Mouse (Mus musculus) ovary, adult 18-20 months (tissue): ENCODE results near the gene Tmprss3.

Experiments
- DNase-seq: peaks from one replicate; pipeline ENCODE4 v3.0.0; 2022; ENCODE audit warnings: low spot score, mixed read lengths

The Tmprss3 gene

DNA sequence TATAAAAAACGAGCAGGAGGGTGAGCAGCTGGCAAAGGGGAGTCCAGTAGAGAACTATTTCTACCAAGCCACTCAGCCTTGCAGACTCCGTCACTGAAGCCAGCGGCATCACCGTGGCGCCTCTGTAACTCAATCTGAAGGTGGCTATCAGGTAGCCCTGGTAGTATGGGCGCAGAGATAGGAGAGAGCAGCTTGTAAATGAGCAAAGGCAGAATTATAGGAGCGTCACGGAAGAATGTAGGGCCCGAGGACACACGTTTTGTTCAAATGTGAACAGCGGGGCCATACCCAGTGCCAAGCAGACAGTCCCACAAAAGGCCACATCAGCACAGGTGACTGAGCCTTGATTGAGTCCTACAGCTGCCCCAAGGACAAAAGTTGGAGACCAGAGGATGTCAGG, at the start of gene Tmprss3:
Tmprss3 (minus strand) TSS at position 101 of the 400 bp plus-strand sequence.
- no peak for DNase-seq

DNA sequence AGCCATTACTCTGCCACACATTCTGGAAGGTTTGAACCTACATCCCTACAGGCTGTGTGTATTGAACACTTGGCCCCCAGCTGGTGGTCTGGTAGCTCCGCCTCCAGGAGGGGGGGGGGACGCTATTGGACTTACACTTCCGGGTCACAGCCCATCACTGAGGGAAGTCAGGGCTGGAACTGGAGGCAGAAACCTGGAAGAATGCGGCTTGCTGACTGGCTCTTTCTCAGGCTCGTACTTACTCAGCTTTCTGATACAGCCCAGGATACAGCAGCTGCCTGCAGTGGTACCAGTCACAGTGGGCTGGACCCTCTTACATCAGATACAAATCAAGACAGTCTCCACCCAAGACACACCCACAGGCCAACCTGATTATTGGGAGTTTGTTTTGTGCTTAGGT, 48.4 kb upstream of the Tmprss3 start:
- no peak for DNase-seq

- no peak for DNase-seq
Measured at GRCm38 (mm10) chr17:31245321-31245720, 46.5 kb upstream of the Tmprss3 start.

GRCm38 (mm10) chr17:31242764-31243163, 44.0 kb upstream of the Tmprss3 start:
- no peak for DNase-seq

GRCm38 (mm10) chr17:31241156-31241555, 42.4 kb upstream of the Tmprss3 start:
- no peak for DNase-seq

DNA sequence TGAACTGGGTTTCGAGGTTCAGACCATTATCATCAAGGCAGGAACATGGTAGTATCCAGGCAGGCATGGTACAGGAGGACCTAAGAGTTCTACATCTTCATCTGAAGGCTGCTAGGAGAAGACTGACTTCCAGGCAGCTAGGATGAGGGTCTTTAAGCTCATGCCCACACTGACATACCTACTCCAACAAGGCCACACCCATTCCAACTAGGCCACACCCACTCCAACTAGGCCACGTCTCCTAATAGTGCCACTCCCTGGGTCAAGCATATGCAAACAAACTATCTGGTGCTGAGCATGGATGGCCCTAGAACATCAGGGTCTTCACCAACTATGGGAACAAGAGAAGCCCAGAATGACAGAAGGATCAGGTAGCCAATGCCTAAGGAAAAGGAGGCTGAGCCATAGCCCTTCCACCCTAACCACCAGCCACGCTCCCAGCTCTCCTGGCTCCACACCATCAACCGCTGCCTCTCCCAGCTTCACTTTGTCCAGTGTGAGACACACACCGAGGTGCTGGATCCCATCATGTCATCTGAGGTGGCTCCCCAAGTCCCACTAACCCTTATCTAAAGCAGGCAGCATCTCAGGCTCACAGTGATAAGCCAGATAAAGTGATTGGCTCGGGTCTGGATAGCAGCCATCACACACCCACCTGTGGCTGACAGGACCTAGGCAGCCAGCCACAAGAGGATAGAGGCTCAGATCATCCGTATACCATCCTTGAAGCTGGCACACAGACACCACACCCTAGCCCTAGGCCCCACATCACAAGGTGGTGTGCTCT, 39.6 kb upstream of the Tmprss3 start:
- DNase-seq, result no peak

GRCm38 (mm10) chr17:31235915-31236314, 37.1 kb upstream of the Tmprss3 start:
- DNase-seq, result no peak

DNA sequence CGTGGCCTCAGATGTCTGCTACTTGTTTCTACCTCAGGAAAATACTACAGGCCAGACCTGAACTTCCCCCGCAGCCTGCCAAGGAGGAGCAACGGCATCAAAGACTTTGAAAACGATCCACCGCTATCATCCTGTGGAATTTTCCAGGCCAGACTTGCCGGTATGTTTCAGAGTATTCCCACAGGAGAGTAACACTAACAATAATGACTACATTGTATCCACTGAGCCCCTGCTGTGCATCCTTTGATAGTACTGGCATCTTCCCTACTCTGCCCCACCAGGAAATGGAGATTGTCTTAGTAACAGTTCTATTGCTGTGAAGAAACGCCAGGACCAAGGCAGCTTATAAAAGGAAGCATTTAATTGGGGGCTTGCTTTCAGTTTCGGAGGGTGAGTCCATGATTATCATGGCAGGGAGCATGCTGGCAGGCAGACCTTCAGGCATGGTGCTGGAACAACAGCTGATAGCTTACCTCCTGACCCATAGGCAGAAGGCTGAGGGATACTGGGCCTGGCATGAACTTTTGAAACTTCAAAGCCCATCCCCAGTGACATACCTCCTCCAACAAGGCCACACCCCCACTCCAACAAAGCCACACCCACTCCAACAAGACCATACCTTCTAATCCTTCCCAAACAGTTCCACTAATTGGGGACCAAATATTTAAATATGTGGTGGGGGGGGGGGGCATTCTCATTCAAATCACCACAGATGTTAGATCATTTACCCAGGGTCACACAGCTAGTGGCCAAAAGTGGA, 33.7 kb upstream of the Tmprss3 start:
- DNase-seq, result no peak

DNA sequence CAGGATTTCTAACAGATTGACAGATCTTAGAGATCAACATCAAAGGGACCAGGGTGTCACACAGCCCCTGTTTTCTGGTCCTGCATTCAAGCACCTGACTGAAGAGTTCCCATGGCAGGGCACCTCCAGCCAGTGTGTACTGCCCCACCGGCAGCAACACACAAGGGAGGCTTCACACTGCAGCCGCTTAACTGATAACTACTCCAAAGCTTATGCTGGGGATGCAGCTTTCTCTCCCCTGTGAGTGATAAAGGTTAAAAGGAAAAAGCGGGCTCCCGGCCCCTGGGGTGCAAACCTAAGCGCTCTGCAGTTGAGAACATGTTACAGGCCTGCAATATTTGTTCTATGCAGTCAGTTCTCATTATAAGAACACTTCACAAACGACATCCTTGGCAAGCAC, 33.0 kb upstream of the Tmprss3 start:
- no peak for DNase-seq

DNA sequence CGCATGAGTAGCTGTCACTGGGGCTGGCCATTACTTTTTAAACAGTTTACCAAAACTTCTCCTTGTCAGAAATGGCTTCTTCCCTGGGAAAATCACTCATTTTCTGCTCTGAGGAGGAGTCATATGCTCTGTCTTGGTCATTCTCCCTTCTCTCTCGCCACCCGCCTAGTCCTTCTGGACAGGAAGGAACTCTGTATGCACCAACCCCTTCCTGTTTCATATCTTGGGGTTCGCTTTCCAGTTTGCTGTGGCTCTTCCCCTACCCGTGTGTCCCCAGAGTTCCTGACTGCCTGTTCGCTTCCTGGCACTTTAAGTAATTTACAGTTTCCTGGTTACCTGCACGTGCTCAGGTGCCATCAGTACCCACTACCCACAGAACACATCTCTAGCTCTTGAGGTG, 28.2 kb upstream of the Tmprss3 start:
- no peak for DNase-seq

GRCm38 (mm10) chr17:31226368-31226767, 27.6 kb upstream of the Tmprss3 start:
- DNase-seq, result no peak

DNA sequence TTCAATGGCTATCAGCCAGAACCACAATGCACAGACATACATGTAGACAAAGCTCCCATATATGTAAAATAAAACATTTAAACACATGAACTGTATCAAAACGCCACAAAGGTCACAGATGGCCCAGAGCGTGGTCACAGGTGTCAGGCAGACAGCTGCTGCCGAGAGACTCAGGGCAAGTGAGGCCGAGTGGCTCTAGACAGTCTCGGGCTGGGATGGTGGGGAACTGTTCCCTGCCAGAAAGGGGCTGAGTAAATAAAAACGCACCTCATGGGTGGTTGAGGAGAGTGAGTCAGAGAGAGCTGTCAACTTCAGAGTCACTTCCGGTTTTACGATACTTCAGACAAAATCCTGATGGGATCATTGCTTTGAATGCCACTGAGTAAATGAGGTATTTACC, 25.8 kb upstream of the Tmprss3 start:
- DNase-seq, result no peak

DNA sequence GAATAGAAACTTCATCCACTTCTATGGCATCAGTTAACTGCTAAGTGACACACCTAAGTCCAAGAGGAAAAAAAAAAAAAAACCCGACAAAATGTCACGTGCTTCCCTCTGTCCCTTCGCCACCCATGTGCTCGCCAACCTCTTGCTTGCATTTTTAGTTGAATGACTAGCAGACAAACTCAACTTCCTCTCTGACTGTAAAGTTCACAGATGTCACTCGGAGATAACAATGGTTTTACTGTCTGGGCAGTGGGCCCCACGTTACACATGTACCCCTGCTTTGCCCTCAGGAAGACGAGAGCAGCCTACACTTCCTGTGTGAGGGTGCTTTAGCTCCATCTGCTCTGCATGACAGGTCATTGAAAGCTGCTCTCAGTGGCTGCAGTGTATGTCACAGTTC, 25.1 kb upstream of the Tmprss3 start:
- no peak for DNase-seq

DNA sequence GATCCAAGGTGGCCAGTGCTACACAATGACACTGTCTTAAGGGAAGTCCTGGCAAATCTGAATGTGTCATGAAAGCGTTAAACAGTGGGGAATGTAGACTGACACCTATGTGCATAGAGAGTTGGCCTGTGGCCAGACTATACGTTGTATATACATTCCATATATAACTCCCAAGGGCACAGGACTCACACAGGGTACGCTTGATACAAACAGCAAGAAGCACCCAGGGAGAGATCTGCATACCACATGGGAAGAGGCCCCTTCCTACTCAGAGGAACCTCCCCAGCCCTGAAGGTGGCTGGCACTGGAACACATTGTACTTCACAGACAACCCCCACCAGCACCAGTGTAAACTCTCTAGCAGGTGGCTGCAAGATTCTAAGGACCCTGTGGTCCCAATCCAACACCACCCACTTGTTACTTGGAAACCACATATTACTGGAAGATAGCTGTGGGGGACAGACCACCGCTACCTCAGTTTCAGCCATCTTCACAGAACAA, 24.1 kb upstream of the Tmprss3 start:
- no peak for DNase-seq

GRCm38 (mm10) chr17:31216068-31216955, 17.5 kb upstream of the Tmprss3 start:
- no peak for DNase-seq

- no peak for DNase-seq
Measured at GRCm38 (mm10) chr17:31211881-31212280, 13.1 kb upstream of the Tmprss3 start.

DNA sequence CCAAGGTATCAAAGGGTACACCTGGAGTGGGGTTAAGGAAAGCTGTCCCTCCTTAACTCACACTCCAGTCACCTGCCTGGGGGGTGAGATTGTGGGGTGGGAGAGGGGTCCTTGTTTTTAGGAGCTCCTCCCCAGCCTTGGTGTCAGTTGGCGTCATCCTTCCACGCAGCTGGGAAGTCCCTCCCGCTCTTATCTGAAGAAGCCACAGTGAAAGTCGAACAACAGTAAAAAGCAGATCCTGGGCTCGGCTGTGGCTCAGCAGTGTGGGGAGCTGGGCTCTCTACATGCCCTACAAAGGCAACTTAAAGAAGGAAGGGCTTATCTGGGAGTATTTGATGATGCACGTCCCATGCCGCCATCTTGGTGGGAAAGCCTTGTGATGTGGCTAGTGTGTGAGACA, 11.5 kb upstream of the Tmprss3 start:
- no peak for DNase-seq

DNA sequence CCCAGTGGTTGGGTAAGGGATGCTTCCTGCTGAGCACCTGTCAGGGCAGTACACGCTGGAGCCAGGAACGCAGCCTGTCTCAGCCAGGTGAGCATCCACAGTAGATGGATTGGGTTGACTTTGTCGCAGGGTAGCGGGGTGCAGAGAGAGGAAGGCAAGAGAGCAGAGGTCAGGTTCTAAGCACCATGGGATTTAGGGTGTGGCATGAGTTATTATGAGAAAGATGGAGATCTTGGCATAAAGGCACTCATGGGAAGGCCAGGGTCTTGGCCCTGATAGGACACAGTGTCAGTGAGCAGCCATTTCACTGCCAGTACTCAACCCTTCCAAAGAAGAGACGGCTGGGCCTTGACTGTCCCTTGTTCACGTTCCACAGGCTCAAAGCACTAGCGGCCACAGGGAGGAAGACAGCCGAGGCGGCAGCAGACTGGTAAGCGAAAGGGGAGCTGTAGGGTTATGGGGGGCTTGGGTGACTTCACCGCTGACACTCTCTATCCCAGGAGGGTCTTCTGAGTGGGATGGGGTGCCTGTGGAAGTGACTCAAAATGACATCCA, 10.7 kb upstream of the Tmprss3 start:
- no peak for DNase-seq

- DNase-seq, result no peak
Measured at GRCm38 (mm10) chr17:31208654-31209053, 9.9 kb upstream of the Tmprss3 start.

GRCm38 (mm10) chr17:31207771-31208334, 9.1 kb upstream of the Tmprss3 start, which contains the start of gene Ubash3a:
Ubash3a (plus strand) TSS chr17:31207873.
- DNase-seq, result peak; percentile 40

DNA sequence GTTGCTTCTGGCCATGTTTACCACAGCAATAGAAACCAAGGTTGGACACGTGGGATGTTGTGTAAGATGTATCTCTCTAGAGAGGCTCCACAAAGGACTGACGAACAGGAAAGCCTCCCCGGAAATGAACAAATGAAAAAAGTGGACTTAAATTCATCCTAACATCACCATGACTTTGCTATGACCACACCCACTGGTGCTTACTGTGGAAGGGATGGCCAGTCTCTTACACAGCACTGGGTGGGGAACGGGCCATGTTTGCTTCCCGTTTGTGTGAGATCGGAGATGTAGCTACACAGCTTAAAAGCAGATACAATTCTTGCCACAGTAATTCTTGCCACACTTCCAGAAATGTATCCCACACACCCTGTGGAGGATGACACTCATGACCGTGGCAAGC, 2.5 kb downstream of the Tmprss3 start:
- DNase-seq, result no peak

DNA sequence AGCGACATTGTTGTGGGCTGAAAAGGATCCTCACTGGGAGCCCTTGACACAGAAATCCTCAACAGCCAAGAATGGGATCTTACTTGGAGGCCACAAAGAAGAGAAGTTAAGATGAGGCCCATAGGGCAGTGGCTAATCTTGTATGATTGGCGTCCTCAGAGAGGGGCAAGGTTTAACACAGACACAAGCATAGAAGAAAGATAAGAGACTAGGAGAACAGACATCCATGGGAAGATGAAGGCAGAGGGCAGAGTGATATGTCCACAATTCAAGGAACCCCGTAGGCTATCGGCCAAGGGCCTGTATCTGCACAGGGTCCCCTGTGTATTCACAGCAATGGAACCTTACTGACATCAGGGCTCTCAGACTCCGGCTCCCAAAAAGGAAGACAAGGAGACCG, 3.6 kb downstream of the Tmprss3 start:
- no peak for DNase-seq
